Comparison of ENCODE assay signal across 13 mouse cellular contexts in genomic region chr9:15240006-15240405, GRCm38 (mm10). TPM values are rescaled to one million over a fixed set of nuclear protein-coding genes. Genes with fewer than 3 reads are reported as not detected.
DNase-seq lines count a peak whose midpoint lies in the region; ATAC-seq and TF ChIP-seq lines count a peak whose summit lies in the region.
"Had no signal": no experiment of that assay in that cellular context is flagged by ENCODE, and none has a peak within 500 bp of the region (broad histone marks: within the 10 kb centered on the region; RNA-seq: fewer than 3 reads in every experiment).

No protein-coding gene starts in this region.

- H3K9me3 ChIP-seq in liver, postnatal 0 days (ENCODE audit: low read length): no peaks in the 10 kb centered on the region
- H3K9me3 ChIP-seq in liver, embryonic 12.5 days (replicated peaks): no peaks in the 10 kb centered on the region
- H3K9me3 ChIP-seq in intestine, embryonic 14.5 days (ENCODE audit: control insufficient read depth, low read length): no peaks in the 10 kb centered on the region
- H3K9me3 ChIP-seq in stomach, embryonic 15.5 days: no peaks in the 10 kb centered on the region
- H3K9me3 ChIP-seq: embryonic facial prominence, embryonic 12.5 days; G1E; limb, embryonic 13.5 days; midbrain, embryonic 12.5 days had no signal

- no peak overlapping the region for H3K9ac ChIP-seq in liver, postnatal 0 days (replicated peaks)
- no peak overlapping the region for H3K9ac ChIP-seq in liver, embryonic 12.5 days
- H3K9ac ChIP-seq in intestine, embryonic 14.5 days (ENCODE audit: low read length): no peak overlapping the region; the same call in 1 of the 2 replicates
- no peak overlapping the region for H3K9ac ChIP-seq in stomach, embryonic 15.5 days

- H3K36me3 ChIP-seq in liver, postnatal 0 days (replicated peaks; ENCODE audit: insufficient read depth, low read length): no peaks in the 10 kb centered on the region
- H3K36me3 ChIP-seq in liver, embryonic 12.5 days: no peaks in the 10 kb centered on the region
- no peaks in the 10 kb centered on the region for H3K36me3 ChIP-seq in intestine, embryonic 14.5 days (ENCODE audit: control insufficient read depth, insufficient read depth, low read length)
- no peaks in the 10 kb centered on the region for H3K36me3 ChIP-seq in stomach, embryonic 15.5 days
- H3K36me3 ChIP-seq: embryonic facial prominence, embryonic 12.5 days; G1E; limb, embryonic 13.5 days; midbrain, embryonic 12.5 days had no signal

- no peaks in the 10 kb centered on the region for H3K4me1 ChIP-seq in liver, postnatal 0 days (ENCODE audit: insufficient read depth)
- H3K4me1 ChIP-seq in liver, embryonic 12.5 days: peaks cover 25% of the 10 kb centered on the region
- peaks cover 12% of the 10 kb centered on the region; the same call in 1 of the 2 replicates for H3K4me1 ChIP-seq in intestine, embryonic 14.5 days (replicated peaks; ENCODE audit: control insufficient read depth, insufficient read depth, low read length)
- peaks cover 11% of the 10 kb centered on the region; the same call in 1 of the 2 replicates for H3K4me1 ChIP-seq in stomach, embryonic 15.5 days

- 0 out of 2 replicates have a peak, but pooled peaks cover 14% of the 10 kb centered on the region for H3K27me3 ChIP-seq in liver, postnatal 0 days (ENCODE audit: insufficient read depth, low read length)
- H3K27me3 ChIP-seq in liver, embryonic 12.5 days (replicated peaks): peaks cover 40% of the 10 kb centered on the region
- no peaks in the 10 kb centered on the region for H3K27me3 ChIP-seq in intestine, embryonic 14.5 days (replicated peaks; ENCODE audit: control insufficient read depth, insufficient read depth, low read length)
- H3K27me3 ChIP-seq in stomach, embryonic 15.5 days (replicated peaks): no peaks in the 10 kb centered on the region

- no peak for TF ChIP-seq CTCF in liver, postnatal 0 days (IDR thresholded peaks at IDR 0.05; ENCODE audit: low read depth)

- intact Hi-C loops in heart, postnatal 10 days (cut with DNase I): no loop called here

- peak; percentile 68 for DNase-seq in heart, adult 11 months
- no peak for DNase-seq in heart, postnatal 10 days
- DNase-seq in liver, postnatal 0 days: peak; percentile 6
- DNase-seq in intestine, embryonic 14.5 days (ENCODE audit: low spot score): peak; percentile 51
- DNase-seq in embryo, embryonic 11 days: no peak
- DNase-seq: cerebellum, adult 8-10 months had no signal

- ATAC-seq in liver, postnatal 0 days: no peak
- no peak for ATAC-seq in liver, embryonic 12.5 days
- no peak for ATAC-seq in intestine, embryonic 14.5 days (replicated peaks; ENCODE audit: low FRiP score, low TSS enrichment, low read depth)
- ATAC-seq in stomach, embryonic 15.5 days (ENCODE audit: insufficient read depth, low FRiP score, low read depth): no peak
- ATAC-seq in cerebellum, adult (ENCODE audit: insufficient number of reproducible peaks, low FRiP score, low TSS enrichment): no peak

- TF ChIP-seq EP300 in liver, postnatal 0 days (IDR thresholded peaks at IDR 0.05; ENCODE audit: low read depth): no peak

- H3K4me3 ChIP-seq in liver, postnatal 0 days (ENCODE audit: low read depth, low read length): no peak overlapping the region
- no peak overlapping the region for H3K4me3 ChIP-seq in liver, embryonic 12.5 days
- H3K4me3 ChIP-seq in intestine, embryonic 14.5 days (ENCODE audit: low read depth, low read length): peak overlapping the region; percentile 44; the same call in 1 of the 2 replicates
- no peak overlapping the region for H3K4me3 ChIP-seq in stomach, embryonic 15.5 days (replicated peaks)

- H3K4me2 ChIP-seq in liver, postnatal 0 days (ENCODE audit: low read depth, low read length): no peak overlapping the region
- H3K4me2 ChIP-seq in liver, embryonic 12.5 days: no peak overlapping the region
- peak overlapping the region; percentile 79 for H3K4me2 ChIP-seq in intestine, embryonic 14.5 days (ENCODE audit: low read length)
- peak overlapping the region; percentile 93; the same call in 1 of the 2 replicates for H3K4me2 ChIP-seq in stomach, embryonic 15.5 days

- WGBS in liver, postnatal 0 days (ENCODE audit: insufficient replicate concordance): 86% methylated on average over 6 of the region's 6 CpGs
- WGBS in liver, embryonic 12.5 days (ENCODE audit: insufficient replicate concordance): 78% methylated on average over 6 of the region's 6 CpGs
- 90% methylated on average over 6 of the region's 6 CpGs for WGBS in intestine, embryonic 14.5 days
- WGBS in stomach, embryonic 15.5 days: 89% methylated on average over 6 of the region's 6 CpGs

- no peak overlapping the region for H3K27ac ChIP-seq in liver, postnatal 0 days (ENCODE audit: low read depth)
- no peak overlapping the region for H3K27ac ChIP-seq in liver, embryonic 12.5 days
- H3K27ac ChIP-seq in intestine, embryonic 14.5 days (ENCODE audit: low read depth): no peak overlapping the region
- H3K27ac ChIP-seq in stomach, embryonic 15.5 days: no peak overlapping the region
- H3K27ac ChIP-seq: embryonic facial prominence, embryonic 12.5 days; limb, embryonic 13.5 days had no signal

RNA-seq across cellular contexts. Expression of gene Vstm5, which starts 1.2 kb away (rescaled TPM):
- total RNA-seq in heart, postnatal 10 days (2021): 1 to 10 TPM; 1.0 to 1.2 TPM
- 0.22 and 0.39 TPM in 2 replicates for polyA plus RNA-seq in liver, postnatal 0 days (2015; fragmentation: Nextera tagmentation; extraction: Ambion mirVana)
- polyA plus RNA-seq in liver, embryonic 12.5 days (2016; fragmentation: Nextera tagmentation; extraction: Ambion mirVana): 0.48 and 0.58 TPM in 2 replicates
- 10.8 and 11.8 TPM in 2 replicates for polyA plus RNA-seq in intestine, embryonic 14.5 days (2014; fragmentation: Nextera tagmentation; extraction: Ambion mirVana)
- 6.4 and 6.5 TPM in 2 replicates for polyA plus RNA-seq in stomach, embryonic 15.5 days (2015; fragmentation: Nextera tagmentation; extraction: Ambion mirVana)
- total RNA-seq: G1E had no signal
- polyA plus RNA-seq: G1E had no signal

RNA-seq across cellular contexts. Expression of gene Med17, which starts 39.7 kb away (rescaled TPM):
- total RNA-seq in heart, postnatal 10 days (2021): 10 to 100 TPM; 17.1 to 20.4 TPM
- 12.3 and 13.6 TPM in 2 replicates for polyA plus RNA-seq in liver, postnatal 0 days (2015; fragmentation: Nextera tagmentation; extraction: Ambion mirVana)
- 28.0 and 29.2 TPM in 2 replicates for polyA plus RNA-seq in liver, embryonic 12.5 days (2016; fragmentation: Nextera tagmentation; extraction: Ambion mirVana)
- polyA plus RNA-seq in intestine, embryonic 14.5 days (2014; fragmentation: Nextera tagmentation; extraction: Ambion mirVana): 38.6 and 40.8 TPM in 2 replicates
- 31.9 and 33.5 TPM in 2 replicates for polyA plus RNA-seq in stomach, embryonic 15.5 days (2015; fragmentation: Nextera tagmentation; extraction: Ambion mirVana)

Comparison
In these comparisons a context has a peak if more than half of its experiments do, and no peak if none do; other contexts are left out.
1. DNase-seq: peak in heart, adult 11 months (single experiment), liver, postnatal 0 days (single experiment) and intestine, embryonic 14.5 days (single experiment); none in heart, postnatal 10 days (0 of 2) and embryo, embryonic 11 days (single experiment).
2. H3K4me2 ChIP-seq: peak in intestine, embryonic 14.5 days (single experiment) and stomach, embryonic 15.5 days (single experiment); none in liver, postnatal 0 days (single experiment) and liver, embryonic 12.5 days (single experiment).